Mouse (Mus musculus): Measurements from ENCODE around the gene Hist1h3f. TPM values are rescaled to one million over a fixed set of nuclear protein-coding genes. Genes with fewer than 3 reads are reported as not detected.
"Not testable (repeated sequence)": the region's sequence is repeated elsewhere in the genome, so short reads cannot be mapped to it uniquely, and the experiment has no call there.

Hist1h3f gene
- polyA plus RNA-seq, 1 experiment from 2014 or later: 1.1 TPM

GRCm38 (mm10) chr13:23532262-23533075 is 11.4 kb upstream of the Hist1h3f start:
- Histone ChIP-seq H3K27me3 (ENCODE audit: control insufficient read depth, insufficient read depth, low read length) (no peaks in the 10 kb centered on the region), H3K9ac (ENCODE audit: low read depth, low read length) (peak overlapping the region; percentile 60), H3K4me3 (ENCODE audit: low read depth, low read length) (peak overlapping the region; percentile 63), H3K27ac (ENCODE audit: low read depth, low read length) (peak overlapping the region; percentile 92), H3K4me2 (replicated peaks; ENCODE audit: low read depth, low read length) (peak overlapping the region; percentile 67), H3K9me3 (ENCODE audit: control insufficient read depth, low read length) (no peaks in the 10 kb centered on the region), H3K4me1 (replicated peaks; ENCODE audit: control insufficient read depth, insufficient read depth, low read length) (peaks cover 8% of the 10 kb centered on the region), H3K36me3 (ENCODE audit: control insufficient read depth, insufficient read depth, low read length) (no peaks in the 10 kb centered on the region)
- peak; percentile 50 for DNase-seq (ENCODE audit: low spot score)
- no peak for ATAC-seq (ENCODE audit: low FRiP score)
- WGBS: 26% methylated on average over 9 of the region's 9 CpGs

- peak; percentile 53 for ATAC-seq (ENCODE audit: low FRiP score)
Measured at GRCm38 (mm10) chr13:23533560-23534367, 10.1 kb upstream of the Hist1h3f start, which contains the start of gene Hist1h2af. TSS of gene Hist1h2af (plus strand) at chr13:23533906.

GRCm38 (mm10) chr13:23534368-23535131 is 9.3 kb upstream of the Hist1h3f start:
- H3K27ac ChIP-seq (ENCODE audit: low read depth, low read length): peak overlapping the region; percentile 81
- under 1% methylated on average over 15 of the region's 15 CpGs for WGBS
- DNase-seq (ENCODE audit: low spot score) (peak; percentile 63), ATAC-seq (ENCODE audit: low FRiP score) (peak; percentile 3; the same call in 1 of the 2 replicates)
- peak overlapping the region; percentile 77 for H3K9ac ChIP-seq (ENCODE audit: low read depth, low read length)
- peak overlapping the region; percentile 43 for H3K4me3 ChIP-seq (ENCODE audit: low read depth, low read length)
- H3K27me3 ChIP-seq (ENCODE audit: control insufficient read depth, insufficient read depth, low read length): no peaks in the 10 kb centered on the region
- no peaks in the 10 kb centered on the region for H3K36me3 ChIP-seq (ENCODE audit: control insufficient read depth, insufficient read depth, low read length)
- peaks cover 8% of the 10 kb centered on the region; the same call in 1 of the 2 replicates for H3K4me1 ChIP-seq (replicated peaks; ENCODE audit: control insufficient read depth, insufficient read depth, low read length)
- no peaks in the 10 kb centered on the region for H3K9me3 ChIP-seq (ENCODE audit: control insufficient read depth, low read length)
- peak overlapping the region; percentile 67 for H3K4me2 ChIP-seq (replicated peaks; ENCODE audit: low read depth, low read length)

More at GRCm38 (mm10) chr13:23533560-23534367, 10.1 kb upstream of the Hist1h3f start, which contains the start of gene Hist1h2af:
- not testable (repeated sequence) for H3K27me3 ChIP-seq (ENCODE audit: control insufficient read depth, insufficient read depth, low read length); H3K4me1 ChIP-seq (replicated peaks; ENCODE audit: control insufficient read depth, insufficient read depth, low read length); H3K36me3 ChIP-seq (ENCODE audit: control insufficient read depth, insufficient read depth, low read length); H3K9me3 ChIP-seq (ENCODE audit: control insufficient read depth, low read length)
- H3K4me2 ChIP-seq (replicated peaks; ENCODE audit: low read depth, low read length): peak within 1 kb of the TSS; percentile 67
- peak within 1 kb of the TSS; percentile 81 for H3K27ac ChIP-seq (ENCODE audit: low read depth, low read length)
- peak within 1 kb of the TSS; percentile 77 for H3K9ac ChIP-seq (ENCODE audit: low read depth, low read length)
- H3K4me3 ChIP-seq (ENCODE audit: low read depth, low read length): peak within 1 kb of the TSS; percentile 63
- peak; percentile 83 for DNase-seq (ENCODE audit: low spot score)
- under 1% methylated on average over 22 of the region's 53 CpGs for WGBS

- H3K27me3 ChIP-seq (ENCODE audit: control insufficient read depth, insufficient read depth, low read length); H3K9me3 ChIP-seq (ENCODE audit: control insufficient read depth, low read length); H3K36me3 ChIP-seq (ENCODE audit: control insufficient read depth, insufficient read depth, low read length); H3K4me1 ChIP-seq (replicated peaks; ENCODE audit: control insufficient read depth, insufficient read depth, low read length): not testable (repeated sequence)
- DNase-seq (ENCODE audit: low spot score) (peak; percentile 91), ATAC-seq (ENCODE audit: low FRiP score) (peak; percentile 92)
- H3K4me3 ChIP-seq (ENCODE audit: low read depth, low read length): peak within 1 kb of the TSS; percentile 43
- under 1% methylated on average over 51 of the region's 62 CpGs for WGBS
- peak within 1 kb of the TSS; percentile 67 for H3K4me2 ChIP-seq (replicated peaks; ENCODE audit: low read depth, low read length)
- peak within 1 kb of the TSS; percentile 82 for H3K27ac ChIP-seq (ENCODE audit: low read depth, low read length)
- peak within 1 kb of the TSS; percentile 77 for H3K9ac ChIP-seq (ENCODE audit: low read depth, low read length)
Measured at GRCm38 (mm10) chr13:23535137-23536075, 8.4 kb upstream of the Hist1h3f start, which contains the start of gene Hist1h3g. TSS of gene Hist1h3g (plus strand) at chr13:23535422.

- no peak for ATAC-seq (ENCODE audit: low FRiP score)
- WGBS: 25% methylated on average over 7 of the region's 7 CpGs
Measured at GRCm38 (mm10) chr13:23536076-23536822, 7.6 kb upstream of the Hist1h3f start.

GRCm38 (mm10) chr13:23537006-23537710 is 6.7 kb upstream of the Hist1h3f start:
- no peak overlapping the region for H3K27ac ChIP-seq (ENCODE audit: low read depth, low read length)
- WGBS: 87% methylated on average over 3 of the region's 3 CpGs
- no peaks in the 10 kb centered on the region for H3K27me3 ChIP-seq (ENCODE audit: control insufficient read depth, insufficient read depth, low read length)
- peak overlapping the region; percentile 67; the same call in 1 of the 2 replicates for H3K4me2 ChIP-seq (replicated peaks; ENCODE audit: low read depth, low read length)
- no peaks in the 10 kb centered on the region for H3K36me3 ChIP-seq (ENCODE audit: control insufficient read depth, insufficient read depth, low read length)
- H3K4me1 ChIP-seq (replicated peaks; ENCODE audit: control insufficient read depth, insufficient read depth, low read length): peaks cover 8% of the 10 kb centered on the region; the same call in 1 of the 2 replicates
- no peaks in the 10 kb centered on the region for H3K9me3 ChIP-seq (ENCODE audit: control insufficient read depth, low read length)
- peak overlapping the region; percentile 43; the same call in 1 of the 2 replicates for H3K4me3 ChIP-seq (ENCODE audit: low read depth, low read length)
- no peak overlapping the region for H3K9ac ChIP-seq (ENCODE audit: low read depth, low read length)
- ATAC-seq (ENCODE audit: low FRiP score): no peak
- no peak for DNase-seq (ENCODE audit: low spot score)

More at GRCm38 (mm10) chr13:23536076-23536822, 7.6 kb upstream of the Hist1h3f start:
- no peaks in the 10 kb centered on the region for H3K9me3 ChIP-seq (ENCODE audit: control insufficient read depth, low read length)
- peak overlapping the region; percentile 31 for H3K9ac ChIP-seq (ENCODE audit: low read depth, low read length)
- H3K36me3 ChIP-seq (ENCODE audit: control insufficient read depth, insufficient read depth, low read length): no peaks in the 10 kb centered on the region
- no peaks in the 10 kb centered on the region for H3K27me3 ChIP-seq (ENCODE audit: control insufficient read depth, insufficient read depth, low read length)
- peak overlapping the region; percentile 82 for H3K27ac ChIP-seq (ENCODE audit: low read depth, low read length)
- DNase-seq (ENCODE audit: low spot score): peak; percentile 40
- H3K4me3 ChIP-seq (ENCODE audit: low read depth, low read length): peak overlapping the region; percentile 43
- H3K4me1 ChIP-seq (replicated peaks; ENCODE audit: control insufficient read depth, insufficient read depth, low read length): peaks cover 8% of the 10 kb centered on the region; the same call in 1 of the 2 replicates
- H3K4me2 ChIP-seq (replicated peaks; ENCODE audit: low read depth, low read length): peak overlapping the region; percentile 67

- Histone ChIP-seq H3K4me1 (replicated peaks; ENCODE audit: control insufficient read depth, insufficient read depth, low read length) (0 out of 2 replicates have a peak, but pooled peaks cover 4% of the 10 kb centered on the region), H3K9me3 (ENCODE audit: control insufficient read depth, low read length) (no peaks in the 10 kb centered on the region), H3K4me3 (ENCODE audit: low read depth, low read length) (no peak overlapping the region), H3K27ac (ENCODE audit: low read depth, low read length) (no peak overlapping the region), H3K9ac (ENCODE audit: low read depth, low read length) (no peak overlapping the region), H3K36me3 (ENCODE audit: control insufficient read depth, insufficient read depth, low read length) (no peaks in the 10 kb centered on the region), H3K27me3 (ENCODE audit: control insufficient read depth, insufficient read depth, low read length) (no peaks in the 10 kb centered on the region), H3K4me2 (replicated peaks; ENCODE audit: low read depth, low read length) (no peak overlapping the region)
- 72% methylated on average over 5 of the region's 5 CpGs for WGBS
- no peak for DNase-seq (ENCODE audit: low spot score)
- ATAC-seq (ENCODE audit: low FRiP score): no peak
Measured at GRCm38 (mm10) chr13:23538249-23538648, 5.6 kb upstream of the Hist1h3f start.

All from hindbrain, embryonic 11.5 days (tissue).